Mouse (Mus musculus): ENCODE measurements around the gene Sema6d. TPM values are rescaled to one million over a fixed set of nuclear protein-coding genes. Genes with fewer than 3 reads are reported as not detected.
A peak's percentile ranks its signal among the peaks of the same experiment; 100 is the strongest.

Sema6d gene
- total RNA-seq, 2 experiments from 2014 or later, result 44.5 to 49.2 TPM

- intact Hi-C loops (cut with DNase I), result no loop called here
These were observed 571.5 kb downstream of the Sema6d start for GRCm38 (mm10) chr2:124661316-124661715.

GRCm38 (mm10) chr2:124662257-124662656, 572.5 kb downstream of the Sema6d start:
- DNase-seq (ENCODE audit: low spot score in 2 of 2), result no peak
- intact Hi-C loops (cut with DNase I), result no loop called here

More at GRCm38 (mm10) chr2:124661316-124661715, 571.5 kb downstream of the Sema6d start:
- no peak for DNase-seq (ENCODE audit: low spot score in 2 of 2)

GRCm38 (mm10) chr2:124664191-124664590, 574.4 kb downstream of the Sema6d start:
- intact Hi-C loops (cut with DNase I), result no loop called here
- no peak for DNase-seq (ENCODE audit: low spot score in 2 of 2)

- intact Hi-C loops (cut with DNase I), result no loop called here
- no peak for DNase-seq (ENCODE audit: low spot score in 2 of 2)
These were observed 578.7 kb downstream of the Sema6d start for GRCm38 (mm10) chr2:124668431-124668830.

- intact Hi-C loops (cut with DNase I), result no loop called here
- DNase-seq (ENCODE audit: low spot score in 2 of 2), result no peak
These were observed 583.3 kb downstream of the Sema6d start for GRCm38 (mm10) chr2:124673117-124673516.

- intact Hi-C loops (cut with DNase I), result no loop called here
- peak in 1 of 2 experiments; percentile 47 for DNase-seq (ENCODE audit: low spot score in 2 of 2)
These were observed 594.7 kb downstream of the Sema6d start for GRCm38 (mm10) chr2:124684481-124684901.

- intact Hi-C loops (cut with DNase I), result no loop called here
- no peak for DNase-seq (ENCODE audit: low spot score in 2 of 2)
These were observed 600.6 kb downstream of the Sema6d start for GRCm38 (mm10) chr2:124690372-124690771.

- intact Hi-C loops (cut with DNase I), result no loop called here
- DNase-seq (ENCODE audit: low spot score in 2 of 2), result no peak
These were observed 612.9 kb downstream of the Sema6d start for GRCm38 (mm10) chr2:124702621-124703020.

- intact Hi-C loops (cut with DNase I), result no loop called here
- no peak for DNase-seq (ENCODE audit: low spot score in 2 of 2)
These were observed 615.2 kb downstream of the Sema6d start for GRCm38 (mm10) chr2:124704922-124705321.

GRCm38 (mm10) chr2:124705806-124706205, 616.0 kb downstream of the Sema6d start:
- intact Hi-C loops (cut with DNase I), result no loop called here
- no peak for DNase-seq (ENCODE audit: low spot score in 2 of 2)

GRCm38 (mm10) chr2:124706896-124707295, 617.1 kb downstream of the Sema6d start:
- intact Hi-C loops (cut with DNase I), result no loop called here
- DNase-seq (ENCODE audit: low spot score in 2 of 2), result no peak
